Mouse (Mus musculus) frontal cortex, adult (tissue): ENCODE measurements around the gene Mrpl49.
"Not testable (repeated sequence)": the region's sequence is repeated elsewhere in the genome, so short reads cannot be mapped to it uniquely, and the experiment has no call there.

Experiments
- ATAC-seq: cut with Nextera tagmentation; 2 replicates; pipeline ENCODE4 v1.9.2; 2017; ENCODE audit warnings: mild to moderate bottlenecking, moderate library complexity, mixed read lengths; ENCODE audit not compliant: low TSS enrichment

Gene Mrpl49

DNA sequence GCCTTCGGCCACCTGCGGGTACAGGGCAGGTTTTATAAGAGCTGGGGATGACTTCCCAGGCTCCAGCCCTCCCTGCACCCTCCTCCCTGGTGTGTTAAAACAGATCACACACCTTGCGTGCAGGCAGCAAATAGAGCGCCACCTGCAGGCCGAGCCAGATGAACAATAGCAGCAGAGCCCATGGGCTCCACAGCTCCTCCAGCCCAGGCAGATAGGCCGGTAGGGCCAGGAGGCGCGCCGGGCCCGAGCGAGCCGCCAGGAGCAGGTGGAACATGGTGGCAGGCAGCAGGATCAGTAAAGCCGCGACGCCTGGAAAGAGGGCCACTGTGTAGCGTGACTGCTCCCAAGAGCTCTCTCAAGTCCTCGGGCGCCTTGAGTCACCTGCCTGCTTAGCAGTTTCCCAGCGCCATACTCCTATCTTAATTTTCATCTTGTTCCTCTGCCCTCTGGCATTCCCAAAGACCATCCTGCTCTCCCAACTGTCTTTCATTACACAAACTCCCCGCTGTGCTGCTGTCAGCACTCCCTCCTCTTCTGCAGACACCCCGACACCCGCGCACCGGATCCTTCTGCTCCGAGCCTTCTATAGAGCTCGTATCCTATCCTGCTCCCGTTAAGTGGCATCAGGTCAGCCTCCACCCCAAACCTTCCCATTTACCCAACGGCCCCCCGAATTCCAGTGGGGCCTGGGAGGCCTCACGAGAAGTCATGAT lies 9.6 kb upstream of the Mrpl49 start:
- peak; percentile 71 for ATAC-seq

DNA sequence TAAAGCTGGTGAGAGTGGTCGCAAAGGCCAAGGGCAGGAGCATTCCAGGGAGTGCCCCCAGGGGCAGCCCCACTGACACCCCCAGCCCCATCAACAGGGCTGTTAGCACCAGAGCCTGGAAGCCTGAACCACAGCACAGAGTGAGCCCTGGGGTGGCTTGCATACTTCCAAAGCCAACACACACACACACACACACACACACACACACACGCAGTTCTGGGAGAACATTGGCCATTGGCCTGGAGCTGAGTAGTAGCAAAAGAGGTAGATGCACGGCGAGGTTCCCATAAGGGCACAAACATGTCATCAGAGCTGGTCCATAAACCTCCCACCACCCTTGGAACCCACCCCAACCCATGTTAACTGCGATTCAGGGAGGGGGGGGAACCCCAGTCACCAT lies 9.0 kb upstream of the Mrpl49 start:
- no peak for ATAC-seq

- ATAC-seq: no peak
Measured at GRCm38 (mm10) chr19:6063081-6063480, 5.5 kb upstream of the Mrpl49 start.

DNA sequence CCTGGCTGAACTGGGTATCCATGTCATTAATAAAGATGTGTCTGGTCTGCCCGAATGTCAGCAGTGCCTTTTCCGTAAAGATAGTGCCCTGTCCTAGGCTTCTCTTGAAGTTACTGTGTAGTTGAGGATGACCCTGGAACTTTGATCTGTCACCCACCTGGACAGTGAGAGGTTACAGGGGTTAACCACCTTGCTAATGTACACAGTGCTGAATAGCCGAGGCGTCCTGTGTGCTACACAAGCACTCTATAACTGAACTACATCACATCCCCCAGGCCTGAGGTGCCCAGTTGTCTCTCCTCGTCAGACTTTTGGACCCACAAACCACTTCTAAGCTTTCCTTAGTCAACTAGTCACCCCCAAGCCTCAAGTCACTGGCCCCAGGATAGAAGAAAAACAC lies 4.8 kb upstream of the Mrpl49 start:
- no peak for ATAC-seq

GRCm38 (mm10) chr19:6061641-6062302 lies 4.2 kb upstream of the Mrpl49 start:
- ATAC-seq: no peak

- ATAC-seq: peak; percentile 79
Measured at GRCm38 (mm10) chr19:6061021-6061533, 3.5 kb upstream of the Mrpl49 start, which contains the start of gene Znhit2. Gene Znhit2, plus strand, starts transcription at chr19:6061192.

DNA sequence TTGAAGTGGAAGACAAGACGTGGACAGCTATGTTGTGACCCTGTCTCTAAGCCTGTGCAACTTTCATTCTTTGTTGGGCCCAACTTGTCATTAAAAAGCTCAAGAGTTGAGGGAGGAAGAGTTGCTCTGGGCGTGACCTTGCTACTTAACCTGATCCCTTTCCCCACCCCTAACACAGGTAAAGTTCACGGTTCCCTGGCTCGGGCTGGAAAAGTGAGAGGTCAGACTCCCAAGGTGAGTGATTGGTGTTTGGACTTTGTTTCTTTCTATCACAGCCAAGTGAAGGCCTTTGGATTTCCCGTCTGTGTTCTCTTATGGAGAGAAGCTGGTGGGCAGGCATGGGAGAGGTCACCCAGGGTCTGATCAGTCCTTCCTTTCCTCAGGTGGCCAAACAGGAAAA lies 1.4 kb upstream of the Mrpl49 start:
- ATAC-seq: no peak

DNA sequence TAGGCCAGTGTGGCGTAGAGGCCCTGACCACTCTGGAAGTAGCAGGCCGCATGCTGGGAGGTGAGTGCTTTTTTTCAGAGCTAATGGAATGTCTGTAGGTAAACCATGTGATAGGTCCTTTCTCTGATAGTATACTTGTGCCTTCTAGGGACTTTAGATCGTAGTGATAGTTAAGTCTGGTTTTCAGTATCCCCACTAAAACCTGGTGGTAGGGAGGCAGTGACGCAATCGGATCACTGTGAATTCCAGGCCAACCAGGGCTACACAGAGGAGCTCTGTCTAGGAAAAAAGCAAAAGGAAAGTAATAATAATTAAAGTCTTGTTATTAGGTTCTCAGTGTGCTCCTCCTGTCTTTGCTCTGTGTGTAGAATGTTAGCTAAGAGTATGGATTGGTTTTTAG lies 928 bp upstream of the Mrpl49 start:
- no peak for ATAC-seq

GRCm38 (mm10) chr19:6056696-6057095 lies 889 bp downstream of the Mrpl49 start:
- no peak for ATAC-seq

DNA sequence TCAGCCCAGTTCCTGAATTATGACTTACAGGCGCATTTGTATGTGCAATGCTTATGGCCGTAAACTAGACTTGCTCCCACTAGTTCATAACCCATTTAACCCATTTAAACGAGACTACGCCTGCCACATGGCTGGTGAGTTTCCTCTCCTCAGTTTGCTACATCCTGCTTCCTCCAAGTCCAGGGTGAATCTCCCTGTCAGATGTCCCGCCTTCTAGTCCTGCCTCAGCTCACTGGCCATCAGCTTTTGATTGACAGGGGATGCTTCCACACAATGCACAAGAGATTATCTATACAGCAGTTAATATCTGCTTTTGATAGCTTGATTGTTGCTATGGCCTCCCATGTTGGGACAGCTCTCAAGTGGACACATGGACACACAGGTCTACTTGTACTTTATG lies 3.3 kb downstream of the Mrpl49 start:
- no peak for ATAC-seq

DNA sequence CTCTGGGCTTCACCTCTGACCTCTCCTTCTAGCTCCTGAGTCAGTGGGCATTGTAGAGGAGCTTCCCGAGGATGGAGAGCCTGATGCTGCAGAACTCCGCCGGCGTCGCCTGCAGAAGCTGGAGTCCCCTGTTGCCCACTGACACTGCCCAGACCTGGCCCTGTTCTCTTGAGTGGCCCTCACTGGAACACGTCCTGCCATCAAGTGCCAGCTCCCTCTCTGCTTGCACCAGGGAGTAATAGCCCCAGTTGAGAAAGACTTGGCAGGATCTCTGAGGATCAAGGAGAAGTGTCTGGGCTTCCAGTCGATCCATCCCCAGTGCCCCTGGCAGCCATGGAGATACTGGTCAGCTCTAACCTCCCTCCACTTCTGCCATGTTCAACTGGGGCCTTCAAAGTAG lies 5.1 kb downstream of the Mrpl49 start:
- no peak for ATAC-seq

DNA sequence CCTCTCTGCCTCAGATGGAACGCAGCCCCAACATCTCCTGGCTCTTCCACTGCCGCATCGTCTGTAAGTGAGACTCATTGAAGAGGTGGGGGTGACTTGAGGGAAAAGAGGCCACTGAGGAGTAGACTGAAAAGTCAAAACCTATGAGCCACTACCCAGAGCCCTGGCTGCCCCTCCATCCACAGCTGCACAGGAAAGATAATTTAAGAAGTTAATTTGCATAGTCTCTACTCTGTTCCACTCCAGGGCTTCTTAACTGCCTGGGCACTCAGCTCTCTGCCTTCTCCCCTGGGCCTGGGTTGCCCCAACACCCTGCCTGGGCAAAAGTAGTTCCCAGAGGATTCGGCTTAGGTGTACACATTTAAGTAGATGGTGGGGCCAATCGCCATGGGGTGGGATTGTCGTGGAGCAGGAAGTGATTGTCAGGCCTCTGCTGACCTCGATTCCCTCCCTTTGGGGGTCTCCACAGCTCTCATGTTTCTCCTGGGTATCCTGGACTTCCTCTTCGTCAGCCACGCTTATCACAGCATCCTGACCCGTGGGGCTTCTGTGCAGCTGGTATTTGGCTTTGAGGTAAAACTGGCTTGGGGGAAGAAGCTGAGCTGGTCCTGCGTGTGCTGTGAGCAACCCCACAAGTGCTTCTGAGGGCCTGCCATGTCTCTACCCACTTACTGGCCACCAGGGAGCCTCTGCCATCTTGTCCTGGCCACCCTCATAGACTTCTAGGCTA lies 8.7 kb downstream of the Mrpl49 start:
- no peak for ATAC-seq

DNA sequence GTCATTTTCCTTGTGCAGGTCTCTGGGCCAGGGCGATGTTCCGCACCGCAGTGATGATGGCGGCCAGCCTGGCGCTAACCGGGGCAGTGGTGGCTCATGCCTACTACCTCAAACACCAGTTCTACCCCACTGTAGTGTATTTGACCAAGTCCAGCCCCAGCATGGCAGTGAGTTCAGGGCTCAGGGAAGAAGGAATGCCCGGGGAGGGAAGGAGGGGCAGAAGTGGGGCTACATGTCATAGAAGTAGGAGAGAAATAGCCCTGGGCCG lies 9.8 kb downstream of the Mrpl49 start:
- no peak for ATAC-seq

DNA sequence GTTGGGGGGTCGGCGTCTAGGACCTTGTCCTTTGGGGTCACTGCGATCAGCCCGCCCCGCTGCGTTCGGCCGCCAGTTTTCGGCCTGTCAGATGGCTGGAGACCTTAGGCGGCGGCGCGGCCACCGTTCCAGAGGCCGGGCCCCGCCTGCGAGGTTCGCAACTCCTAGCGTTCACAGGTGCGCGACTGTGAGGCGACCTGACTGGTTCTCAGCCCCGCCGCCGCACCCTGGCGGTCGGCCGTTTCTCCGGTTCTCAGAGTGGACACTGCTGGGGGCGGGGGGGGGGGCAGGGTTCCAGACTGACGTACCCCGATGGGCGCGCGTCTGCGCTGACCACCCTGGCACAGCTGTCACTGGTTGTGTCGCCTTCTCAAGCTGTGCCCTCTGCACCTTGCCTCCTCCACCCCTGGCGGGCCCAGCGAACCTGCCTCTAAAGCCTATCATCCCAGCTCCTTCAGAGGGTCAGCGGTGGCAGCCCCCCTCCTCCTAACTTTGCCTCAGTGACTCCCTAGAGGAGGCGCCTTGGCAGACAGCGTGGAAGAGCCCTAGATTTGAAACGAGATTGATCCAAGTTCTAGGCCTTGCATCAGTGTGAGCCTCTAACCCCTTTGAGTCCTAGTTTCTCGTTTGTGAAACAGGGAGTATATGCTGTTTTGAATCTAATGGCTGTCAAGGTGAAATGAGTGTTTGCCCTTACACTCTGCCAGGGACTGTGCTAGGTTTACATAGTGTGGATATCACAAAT lies 10.3 kb downstream of the Mrpl49 start:
- ATAC-seq: no peak

- peak; percentile 86 for ATAC-seq
Measured at GRCm38 (mm10) chr19:6046294-6047153, 11.1 kb downstream of the Mrpl49 start, which contains the start of gene Syvn1. Gene Syvn1, plus strand, starts transcription at chr19:6046576.

GRCm38 (mm10) chr19:6045366-6046293 lies 12.0 kb downstream of the Mrpl49 start:
- peak; percentile 28; the same call in 1 of the 2 replicates for ATAC-seq

DNA sequence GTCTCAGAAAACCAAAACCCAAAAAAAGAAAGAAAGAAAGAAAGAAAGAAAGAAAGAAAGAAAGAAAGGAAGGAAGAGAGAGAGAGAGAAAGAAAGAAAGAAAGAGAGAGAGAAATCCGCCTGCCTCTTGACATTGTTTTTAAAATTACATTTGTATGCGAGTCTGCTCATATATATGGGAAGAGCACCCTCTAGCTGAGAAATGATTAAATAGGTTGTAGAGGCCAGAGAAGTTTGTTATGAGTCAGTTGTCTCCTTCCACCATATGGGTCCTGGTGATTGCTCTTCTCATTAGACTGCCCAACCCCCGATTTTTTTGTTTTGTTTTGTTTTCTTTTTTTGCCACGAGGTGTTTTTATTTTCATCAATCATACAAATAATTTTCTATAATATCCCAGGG lies 13.5 kb downstream of the Mrpl49 start:
- not testable (repeated sequence) for ATAC-seq

DNA sequence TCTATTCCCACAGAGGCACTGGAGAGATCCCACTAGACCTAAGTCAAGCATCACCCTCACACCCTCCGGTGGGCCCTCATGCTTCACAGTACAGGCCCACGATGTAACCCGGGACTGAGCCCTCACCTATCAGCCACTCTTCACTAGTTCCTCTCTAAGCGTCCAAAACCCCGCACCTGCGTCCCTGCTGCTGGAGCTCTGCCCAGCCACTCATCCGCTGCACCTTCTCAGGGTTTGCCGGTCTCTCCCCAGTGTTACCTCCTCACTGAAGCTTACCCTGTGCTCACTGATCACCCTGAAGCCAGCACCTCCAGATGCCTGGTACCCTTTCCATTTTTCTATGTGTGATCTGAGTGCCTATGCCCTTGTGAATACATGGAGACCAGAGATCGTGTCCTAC lies 15.3 kb downstream of the Mrpl49 start:
- ATAC-seq: no peak

DNA sequence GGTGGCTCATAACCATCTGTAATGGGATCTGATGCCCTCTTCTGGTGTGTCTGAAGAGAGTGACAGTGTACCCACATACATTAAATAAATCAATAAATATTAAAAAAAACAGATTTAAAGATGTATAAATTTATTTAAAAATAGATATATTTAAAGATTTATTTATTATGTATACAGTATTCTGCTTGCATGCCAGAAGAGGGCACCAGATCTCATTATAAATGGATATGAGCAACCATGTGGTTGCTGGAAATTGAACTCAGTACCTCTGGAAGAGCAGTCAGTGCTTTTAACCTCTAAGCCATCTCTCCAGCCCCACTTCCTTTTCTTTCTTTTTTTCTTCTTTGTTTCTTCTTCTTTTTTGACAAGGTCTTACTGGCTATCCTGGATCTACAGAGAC lies 17.6 kb downstream of the Mrpl49 start:
- ATAC-seq: no peak

DNA sequence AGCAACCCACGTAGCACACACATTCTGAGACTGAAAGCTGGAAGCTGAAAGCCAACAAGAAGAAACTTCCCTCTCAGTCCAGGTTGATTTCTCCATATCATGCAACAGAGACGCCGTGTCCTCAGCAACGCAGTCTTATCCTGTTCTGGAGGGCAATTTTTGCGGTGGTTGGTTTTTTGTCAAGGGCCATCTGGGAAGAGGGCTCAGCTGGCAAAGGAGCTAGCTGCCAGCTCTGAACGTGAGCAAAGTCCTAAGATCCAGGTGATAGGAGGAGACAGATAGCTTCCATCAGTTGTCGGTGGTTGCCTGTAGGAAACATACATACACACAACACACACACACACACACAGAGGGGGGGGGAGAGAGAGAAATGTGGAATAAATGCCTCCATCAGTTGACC lies 19.3 kb downstream of the Mrpl49 start:
- ATAC-seq: no peak
